Mouse (Mus musculus) erythroblast, adult 5-6 weeks (primary cell): ENCODE measurements at regions not wholly inside any gene's neighbourhood (a gene's known extent, or its start where the extent isn't known, plus 50 kb on each side); places are given as distances from the start of the nearest gene placed in this dataset.
A peak's percentile ranks its signal among the peaks of the same experiment; 100 is the strongest.

Experiments used
- ATAC-seq: replicated peaks from 2 replicates; pipeline ENCODE4 v1.8.0; 2016; ENCODE audit warnings: moderate number of reproducible peaks, mild to moderate bottlenecking, moderate TSS enrichment, inconsistent platforms; ENCODE audit not compliant: poor library complexity, low FRiP score, severe bottlenecking

- no peak for ATAC-seq
These were observed 304.6 kb upstream of the Nfe2l3 start for GRCm38 (mm10) chr6:51127851-51128250.

GRCm38 (mm10) chr6:51129096-51129495 is 303.4 kb upstream of the Nfe2l3 start:
- ATAC-seq = no peak

GRCm38 (mm10) chr6:51129591-51129990 is 302.9 kb upstream of the Nfe2l3 start:
- ATAC-seq = no peak

GRCm38 (mm10) chr6:51144762-51145161 is 287.7 kb upstream of the Nfe2l3 start:
- ATAC-seq = no peak

GRCm38 (mm10) chr6:51145863-51146262 is 286.6 kb upstream of the Nfe2l3 start:
- no peak for ATAC-seq

- ATAC-seq = no peak
These were observed 283.6 kb upstream of the Nfe2l3 start for GRCm38 (mm10) chr6:51148821-51149220.

GRCm38 (mm10) chr6:51150066-51150465 is 282.4 kb upstream of the Nfe2l3 start:
- ATAC-seq = no peak

- no peak for ATAC-seq
These were observed 282.0 kb upstream of the Nfe2l3 start for GRCm38 (mm10) chr6:51150486-51150885.

- ATAC-seq = no peak
These were observed 281.6 kb upstream of the Nfe2l3 start for GRCm38 (mm10) chr6:51150916-51151315.

- ATAC-seq = no peak
These were observed 275.6 kb upstream of the Nfe2l3 start for GRCm38 (mm10) chr6:51156836-51157370.

- ATAC-seq = no peak
These were observed 271.3 kb upstream of the Nfe2l3 start for GRCm38 (mm10) chr6:51161149-51161548.

- ATAC-seq = no peak
These were observed 270.0 kb upstream of the Nfe2l3 start for GRCm38 (mm10) chr6:51162208-51163082.

GRCm38 (mm10) chr6:51163266-51163665 is 269.2 kb upstream of the Nfe2l3 start:
- no peak for ATAC-seq

- no peak for ATAC-seq
These were observed 268.6 kb upstream of the Nfe2l3 start for GRCm38 (mm10) chr6:51163882-51164281.

GRCm38 (mm10) chr6:51167028-51167427 is 265.4 kb upstream of the Nfe2l3 start:
- no peak for ATAC-seq

- no peak for ATAC-seq
These were observed 264.4 kb upstream of the Nfe2l3 start for GRCm38 (mm10) chr6:51168048-51168447.

GRCm38 (mm10) chr6:51168775-51169695 is 263.4 kb upstream of the Nfe2l3 start:
- ATAC-seq = no peak

GRCm38 (mm10) chr6:51169971-51170411 is 262.5 kb upstream of the Nfe2l3 start:
- no peak for ATAC-seq

GRCm38 (mm10) chr6:51170414-51170813 is 262.1 kb upstream of the Nfe2l3 start:
- 0 out of 2 replicates have a peak, but pooled peaks have one; percentile 60 for ATAC-seq

- ATAC-seq = peak; percentile 73
These were observed 261.6 kb upstream of the Nfe2l3 start for GRCm38 (mm10) chr6:51170871-51171270.
